37 mouse cellular contexts compared by ENCODE assay signal in the genomic region with DNA sequence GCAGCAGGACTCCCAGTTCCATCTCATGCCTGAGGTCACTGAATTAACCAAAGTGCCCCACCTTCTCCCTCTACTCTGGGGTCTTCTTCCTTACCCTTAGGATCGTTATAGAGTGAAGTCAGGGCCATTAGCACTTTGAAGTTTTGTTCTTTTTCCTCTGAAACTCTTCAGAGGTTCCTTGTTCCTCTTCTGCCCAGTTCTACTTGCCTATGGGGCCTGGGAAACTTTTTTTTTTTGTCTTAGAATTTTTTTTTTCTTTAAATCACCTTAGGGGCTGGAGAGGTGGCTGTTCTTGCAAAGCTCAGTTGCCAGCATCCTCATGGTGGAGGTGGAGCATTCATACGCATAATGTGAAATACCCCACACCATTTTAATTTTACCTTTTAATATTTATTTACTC. TPM values are rescaled to one million over a fixed set of nuclear protein-coding genes. Genes with fewer than 3 reads are reported as not detected.
"Had no signal": no experiment of that assay in that cellular context is flagged by ENCODE, and none has a peak within 500 bp of the region (broad histone marks: within the 10 kb centered on the region; RNA-seq: fewer than 3 reads in every experiment).

No protein-coding gene starts in this region.

- H3K27ac ChIP-seq: left cerebral cortex, adult 2 months; limb, embryonic 10.5 days; limb, embryonic 12.5 days; limb, embryonic 13.5 days; limb, embryonic 15.5 days; liver, embryonic 12.5 days; liver, embryonic 13.5 days; liver, embryonic 14.5 days; liver, embryonic 15.5 days; lung, embryonic 15.5 days; macrophage; midbrain, embryonic 10.5 days; midbrain, embryonic 12.5 days; midbrain, embryonic 13.5 days had no signal

- H3K9me3 ChIP-seq: limb, embryonic 10.5 days; limb, embryonic 15.5 days; liver, embryonic 12.5 days; liver, embryonic 13.5 days; liver, embryonic 15.5 days had no signal

- H3K36me3 ChIP-seq: limb, embryonic 10.5 days; limb, embryonic 12.5 days; limb, embryonic 13.5 days; limb, embryonic 15.5 days; liver, embryonic 12.5 days; liver, embryonic 13.5 days; liver, embryonic 15.5 days; lung, embryonic 15.5 days; midbrain, embryonic 10.5 days; midbrain, embryonic 12.5 days; midbrain, embryonic 13.5 days had no signal

- H3K9ac ChIP-seq: limb, embryonic 12.5 days; limb, embryonic 13.5 days; limb, embryonic 15.5 days; liver, embryonic 12.5 days; liver, embryonic 13.5 days; liver, embryonic 14.5 days; liver, embryonic 15.5 days; liver, postnatal 0 days; lung, embryonic 14.5 days; lung, embryonic 15.5 days; midbrain, embryonic 12.5 days; midbrain, embryonic 13.5 days had no signal

- DNase-seq: left cerebral cortex, postnatal 4 days; liver; liver, embryonic 13.5 days; liver, postnatal 0 days; lung, adult 18-20 months; lung, adult 2 months; lung, embryonic 14.5 days; lung, postnatal 10 days; lung, postnatal 14 days; lung, postnatal 36 days; lung, postnatal 4 days; midbrain, embryonic 14.5 days had no signal

- H3K4me2 ChIP-seq: limb, embryonic 12.5 days; limb, embryonic 13.5 days; limb, embryonic 15.5 days; liver, embryonic 11.5 days; liver, embryonic 12.5 days; liver, embryonic 13.5 days; liver, embryonic 15.5 days; lung, embryonic 14.5 days; lung, embryonic 15.5 days; midbrain, embryonic 12.5 days; midbrain, embryonic 13.5 days had no signal

- ATAC-seq: liver, embryonic 12.5 days; liver, postnatal 0 days; lung, postnatal 0 days; midbrain, embryonic 13.5 days; midbrain, embryonic 16.5 days had no signal

- H3K4me3 ChIP-seq: left cerebral cortex, adult 2 months; limb, embryonic 10.5 days; limb, embryonic 12.5 days; limb, embryonic 13.5 days; limb, embryonic 15.5 days; liver, embryonic 12.5 days; liver, embryonic 13.5 days; liver, embryonic 15.5 days; lung, embryonic 15.5 days; megakaryocyte, embryonic 14.5 days; midbrain, embryonic 10.5 days; midbrain, embryonic 12.5 days; midbrain, embryonic 13.5 days; myocyte had no signal

- H3K4me1 ChIP-seq: liver, embryonic 12.5 days; liver, embryonic 13.5 days; liver, embryonic 15.5 days; megakaryocyte, embryonic 14.5 days had no signal

RNA-seq across cellular contexts. Expression of a gene that starts 31.8 kb away (rescaled TPM):
- total RNA-seq: liver, adult 2 months; megakaryocyte progenitor cell, adult 5-6 weeks; megakaryocyte, adult 5-6 weeks; megakaryocyte-erythroid progenitor cell, adult 5-6 weeks; monocyte, adult 5-6 weeks had no signal
- polyA plus RNA-seq: liver, adult 2 months; liver, embryonic 11.5 days; liver, embryonic 12.5 days; liver, embryonic 13.5 days; liver, embryonic 15.5 days; liver, embryonic 16.5 days; liver, postnatal 0 days; lung, embryonic 14.5 days; lung, embryonic 16.5 days; macrophage had no signal
